Mouse (Mus musculus): ENCODE measurements around the gene Bnc2. TPM values are rescaled to one million over a fixed set of nuclear protein-coding genes. Genes with fewer than 3 reads are reported as not detected.

The Bnc2 gene
- polyA plus RNA-seq, 2 experiments = 24.3 to 25.7 TPM

- Histone ChIP-seq H3K9ac (ENCODE audit: low read depth, low read length, severe bottlenecking) (no peak overlapping the region), H3K36me3 (ENCODE audit: control insufficient read depth, insufficient read depth, low read length) (peaks cover 6% of the 10 kb centered on the region), H3K4me1 (ENCODE audit: control insufficient read depth, insufficient read depth, low read length) (peaks cover 9% of the 10 kb centered on the region), H3K27me3 (ENCODE audit: control insufficient read depth, insufficient read depth, low read length) (no peaks in the 10 kb centered on the region), H3K4me2 (replicated peaks; ENCODE audit: low read depth, low read length, severe bottlenecking) (no peak overlapping the region), H3K9me3 (ENCODE audit: control insufficient read depth, low read length) (no peaks in the 10 kb centered on the region), H3K27ac (replicated peaks; ENCODE audit: low read depth, low read length) (no peak overlapping the region), H3K4me3 (replicated peaks; ENCODE audit: low read length) (no peak overlapping the region)
- ATAC-seq (ENCODE audit: low FRiP score, low read depth) = no peak
- 62% methylated on average over 6 of the region's 6 CpGs for WGBS
- no peak for DNase-seq (ENCODE audit: low spot score)
- no peak for TF ChIP-seq POLR2A (IDR thresholded peaks at IDR 0.05; ENCODE audit: borderline replicate concordance, extremely low read depth, insufficient read depth, insufficient read length)
These were observed 396.9 kb downstream of the Bnc2 start for GRCm38 (mm10) chr4:84278156-84278555.

GRCm38 (mm10) chr4:84276081-84276480 is 399.0 kb downstream of the Bnc2 start:
- DNase-seq (ENCODE audit: low spot score) = no peak
- 88% methylated on average over 13 of the region's 14 CpGs for WGBS

GRCm38 (mm10) chr4:84274158-84274557 is 400.9 kb downstream of the Bnc2 start:
- 62% methylated on average over 3 of the region's 3 CpGs for WGBS
- H3K27ac ChIP-seq (replicated peaks; ENCODE audit: low read depth, low read length) = no peak overlapping the region

More at GRCm38 (mm10) chr4:84276081-84276480, 399.0 kb downstream of the Bnc2 start:
- Histone ChIP-seq H3K4me2 (replicated peaks; ENCODE audit: low read depth, low read length, severe bottlenecking) (no peak overlapping the region), H3K9ac (ENCODE audit: low read depth, low read length, severe bottlenecking) (no peak overlapping the region), H3K4me3 (replicated peaks; ENCODE audit: low read length) (no peak overlapping the region), H3K9me3 (ENCODE audit: control insufficient read depth, low read length) (no peaks in the 10 kb centered on the region), H3K36me3 (ENCODE audit: control insufficient read depth, insufficient read depth, low read length) (peaks cover 6% of the 10 kb centered on the region), H3K4me1 (ENCODE audit: control insufficient read depth, insufficient read depth, low read length) (peaks cover 9% of the 10 kb centered on the region), H3K27ac (replicated peaks; ENCODE audit: low read depth, low read length) (no peak overlapping the region), H3K27me3 (ENCODE audit: control insufficient read depth, insufficient read depth, low read length) (no peaks in the 10 kb centered on the region)
- no peak for ATAC-seq (ENCODE audit: low FRiP score, low read depth)
- TF ChIP-seq POLR2A (IDR thresholded peaks at IDR 0.05; ENCODE audit: borderline replicate concordance, extremely low read depth, insufficient read depth, insufficient read length) = no peak

GRCm38 (mm10) chr4:84272867-84273266 is 402.2 kb downstream of the Bnc2 start:
- 65% methylated on average over 2 of the region's 2 CpGs for WGBS
- H3K4me3 ChIP-seq (replicated peaks; ENCODE audit: low read length) = no peak overlapping the region
- no peaks in the 10 kb centered on the region for H3K9me3 ChIP-seq (ENCODE audit: control insufficient read depth, low read length)
- TF ChIP-seq POLR2A (IDR thresholded peaks at IDR 0.05; ENCODE audit: borderline replicate concordance, extremely low read depth, insufficient read depth, insufficient read length) = no peak
- no peak overlapping the region for H3K27ac ChIP-seq (replicated peaks; ENCODE audit: low read depth, low read length)
- no peak overlapping the region for H3K9ac ChIP-seq (ENCODE audit: low read depth, low read length, severe bottlenecking)
- no peak for ATAC-seq (ENCODE audit: low FRiP score, low read depth)
- no peak for DNase-seq (ENCODE audit: low spot score)
- H3K27me3 ChIP-seq (ENCODE audit: control insufficient read depth, insufficient read depth, low read length) = no peaks in the 10 kb centered on the region
- peaks cover 6% of the 10 kb centered on the region for H3K36me3 ChIP-seq (ENCODE audit: control insufficient read depth, insufficient read depth, low read length)
- H3K4me1 ChIP-seq (ENCODE audit: control insufficient read depth, insufficient read depth, low read length) = peaks cover 2% of the 10 kb centered on the region; the same call in 1 of the 2 replicates
- H3K4me2 ChIP-seq (replicated peaks; ENCODE audit: low read depth, low read length, severe bottlenecking) = no peak overlapping the region

More at GRCm38 (mm10) chr4:84274158-84274557, 400.9 kb downstream of the Bnc2 start:
- Histone ChIP-seq H3K4me1 (ENCODE audit: control insufficient read depth, insufficient read depth, low read length) (peaks cover 6% of the 10 kb centered on the region), H3K27me3 (ENCODE audit: control insufficient read depth, insufficient read depth, low read length) (no peaks in the 10 kb centered on the region), H3K4me3 (replicated peaks; ENCODE audit: low read length) (no peak overlapping the region), H3K4me2 (replicated peaks; ENCODE audit: low read depth, low read length, severe bottlenecking) (no peak overlapping the region), H3K9ac (ENCODE audit: low read depth, low read length, severe bottlenecking) (no peak overlapping the region), H3K36me3 (ENCODE audit: control insufficient read depth, insufficient read depth, low read length) (peaks cover 6% of the 10 kb centered on the region), H3K9me3 (ENCODE audit: control insufficient read depth, low read length) (no peaks in the 10 kb centered on the region)
- DNase-seq (ENCODE audit: low spot score) (no peak), ATAC-seq (ENCODE audit: low FRiP score, low read depth) (no peak)
- TF ChIP-seq POLR2A (IDR thresholded peaks at IDR 0.05; ENCODE audit: borderline replicate concordance, extremely low read depth, insufficient read depth, insufficient read length) = no peak

GRCm38 (mm10) chr4:84269845-84270244 is 405.2 kb downstream of the Bnc2 start:
- Histone ChIP-seq H3K9ac (ENCODE audit: low read depth, low read length, severe bottlenecking) (no peak overlapping the region), H3K4me2 (replicated peaks; ENCODE audit: low read depth, low read length, severe bottlenecking) (no peak overlapping the region), H3K27ac (replicated peaks; ENCODE audit: low read depth, low read length) (no peak overlapping the region), H3K27me3 (ENCODE audit: control insufficient read depth, insufficient read depth, low read length) (no peaks in the 10 kb centered on the region), H3K4me3 (replicated peaks; ENCODE audit: low read length) (no peak overlapping the region), H3K36me3 (ENCODE audit: control insufficient read depth, insufficient read depth, low read length) (no peaks in the 10 kb centered on the region), H3K4me1 (ENCODE audit: control insufficient read depth, insufficient read depth, low read length) (no peaks in the 10 kb centered on the region), H3K9me3 (ENCODE audit: control insufficient read depth, low read length) (no peaks in the 10 kb centered on the region)
- no peak for TF ChIP-seq POLR2A (IDR thresholded peaks at IDR 0.05; ENCODE audit: borderline replicate concordance, extremely low read depth, insufficient read depth, insufficient read length)
- ATAC-seq (ENCODE audit: low FRiP score, low read depth) (no peak), DNase-seq (ENCODE audit: low spot score) (no peak)
- WGBS = 45% methylated on average over 6 of the region's 6 CpGs

- Histone ChIP-seq H3K4me2 (replicated peaks; ENCODE audit: low read depth, low read length, severe bottlenecking) (no peak overlapping the region), H3K9me3 (ENCODE audit: control insufficient read depth, low read length) (no peaks in the 10 kb centered on the region), H3K36me3 (ENCODE audit: control insufficient read depth, insufficient read depth, low read length) (no peaks in the 10 kb centered on the region), H3K9ac (ENCODE audit: low read depth, low read length, severe bottlenecking) (no peak overlapping the region), H3K27ac (replicated peaks; ENCODE audit: low read depth, low read length) (no peak overlapping the region), H3K4me1 (ENCODE audit: control insufficient read depth, insufficient read depth, low read length) (peaks cover 7% of the 10 kb centered on the region), H3K4me3 (replicated peaks; ENCODE audit: low read length) (no peak overlapping the region), H3K27me3 (ENCODE audit: control insufficient read depth, insufficient read depth, low read length) (no peaks in the 10 kb centered on the region)
- ATAC-seq (ENCODE audit: low FRiP score, low read depth) = no peak
- DNase-seq (ENCODE audit: low spot score) = peak; percentile 10
- TF ChIP-seq POLR2A (IDR thresholded peaks at IDR 0.05; ENCODE audit: borderline replicate concordance, extremely low read depth, insufficient read depth, insufficient read length) = no peak
- WGBS = 38% methylated on average over 2 of the region's 2 CpGs
These were observed 427.7 kb downstream of the Bnc2 start for GRCm38 (mm10) chr4:84247356-84247755.

Measured in limb, embryonic 14.5 days (tissue).